Comparison of ENCODE assay signal across 12 mouse cellular contexts in genomic region chr11:76478676-76479655, GRCm38 (mm10).
DNase-seq lines count a peak whose midpoint lies in the region; TF ChIP-seq lines count a peak whose summit lies in the region.
"Had no signal": no experiment of that assay in that cellular context is flagged by ENCODE, and none has a peak within 500 bp of the region (broad histone marks: within the 10 kb centered on the region; RNA-seq: fewer than 3 reads in every experiment).

No protein-coding gene starts in this region.

- H3K27me3 ChIP-seq in heart, adult 2 months (ENCODE audit: control insufficient read depth, insufficient read depth, low read length), result no peaks in the 10 kb centered on the region
- H3K27me3 ChIP-seq: liver, embryonic 13.5 days had no signal

- no peak overlapping the region for H3K9ac ChIP-seq in heart, adult 2 months (ENCODE audit: low read depth, low read length)
- H3K9ac ChIP-seq: liver, embryonic 13.5 days had no signal

- intact Hi-C loops in heart, adult 2 months (cut with DNase I), result no loop called here

- H3K79me2 ChIP-seq in heart, adult 2 months (replicated peaks; ENCODE audit: control insufficient read depth, insufficient read depth, low read length), result no peaks in the 10 kb centered on the region

- TF ChIP-seq POLR2A in heart, adult 2 months (IDR thresholded peaks at IDR 0.05; ENCODE audit: insufficient read depth, low read depth, low read length), result no peak

- TF ChIP-seq EP300 in heart, adult 2 months (IDR thresholded peaks at IDR 0.05; ENCODE audit: insufficient read depth, low read depth, low read length), result no peak

- H3K27ac ChIP-seq in heart, adult 2 months, result no peak overlapping the region
- H3K27ac ChIP-seq: heart, embryonic 10.5 days; liver, embryonic 13.5 days had no signal

- DNase-seq in kidney, adult 11 months, result peak; percentile 58
- DNase-seq in kidney, postnatal 4 days, result no peak
- DNase-seq in urinary bladder, postnatal 36 days (ENCODE audit: low spot score in 2 of 2), result peak; percentile 39 to 58
- no peak for DNase-seq in urinary bladder, postnatal 25 days (ENCODE audit: low spot score)
- peak; percentile 47 to 64 for DNase-seq in kidney, postnatal 36 days
- no peak for DNase-seq in cerebellum, postnatal 36 days
- DNase-seq in heart, adult 2 months, result no peak
- no peak for DNase-seq in lung, postnatal 25 days (ENCODE audit: low spot score)
- DNase-seq: cerebellum, adult 9-11 months; liver, embryonic 13.5 days; right cerebral cortex, postnatal 14 days had no signal

- 88% methylated on average over 13 of the region's 13 CpGs for WGBS in heart, adult 2 months

- no peaks in the 10 kb centered on the region for H3K36me3 ChIP-seq in heart, adult 2 months (ENCODE audit: control insufficient read depth, insufficient read depth, low read length)
- H3K36me3 ChIP-seq: liver, embryonic 13.5 days had no signal

- no peak overlapping the region for H3K4me3 ChIP-seq in heart, adult 2 months
- H3K4me3 ChIP-seq: heart, embryonic 10.5 days; liver, embryonic 13.5 days had no signal

- H3K4me1 ChIP-seq in heart, adult 2 months (ENCODE audit: control insufficient read depth, insufficient read depth, low read length), result no peaks in the 10 kb centered on the region; the same call in 1 of the 2 replicates

- TF ChIP-seq CTCF in heart, adult 2 months (IDR thresholded peaks at IDR 0.05), result no peak

Comparison
In these comparisons a context has a peak if more than half of its experiments do, and no peak if none do; other contexts are left out.
1. DNase-seq: peak in kidney, adult 11 months (single experiment), urinary bladder, postnatal 36 days (2 of 2) and kidney, postnatal 36 days (2 of 2); none in kidney, postnatal 4 days (0 of 2), urinary bladder, postnatal 25 days (single experiment), cerebellum, postnatal 36 days (0 of 2), heart, adult 2 months (0 of 2) and lung, postnatal 25 days (single experiment).